Mouse (Mus musculus) left cerebral cortex, adult 11 months (tissue): ENCODE results near the gene H1foo.

Experiments
- DNase-seq: peaks from one replicate; pipeline ENCODE4 v3.0.0; 2022; ENCODE audit warnings: low spot score

Gene H1foo

DNA sequence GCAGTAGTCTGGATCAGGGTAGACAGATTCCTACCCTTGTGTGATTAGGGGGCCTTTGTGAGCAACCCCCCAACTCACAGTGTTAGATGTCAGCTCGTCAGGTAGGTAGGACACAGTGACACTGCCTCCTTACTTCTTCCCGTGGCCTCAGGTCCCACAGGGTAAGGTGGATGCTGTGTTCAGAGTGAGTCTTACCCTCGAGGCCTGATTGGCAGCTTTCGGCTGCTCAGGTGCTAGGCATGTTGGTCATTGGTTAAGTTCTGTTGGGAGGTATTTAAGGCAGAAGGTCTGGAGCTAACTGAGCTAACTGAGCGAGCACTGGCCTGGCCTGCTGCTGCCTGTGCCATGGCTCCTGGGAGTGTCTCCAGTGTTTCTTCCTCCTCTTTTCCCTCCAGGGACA lies at the start of gene H1foo:
H1foo (plus strand) TSS at position 301 of the 400 bp plus-strand sequence.
- DNase-seq, result no peak

DNA sequence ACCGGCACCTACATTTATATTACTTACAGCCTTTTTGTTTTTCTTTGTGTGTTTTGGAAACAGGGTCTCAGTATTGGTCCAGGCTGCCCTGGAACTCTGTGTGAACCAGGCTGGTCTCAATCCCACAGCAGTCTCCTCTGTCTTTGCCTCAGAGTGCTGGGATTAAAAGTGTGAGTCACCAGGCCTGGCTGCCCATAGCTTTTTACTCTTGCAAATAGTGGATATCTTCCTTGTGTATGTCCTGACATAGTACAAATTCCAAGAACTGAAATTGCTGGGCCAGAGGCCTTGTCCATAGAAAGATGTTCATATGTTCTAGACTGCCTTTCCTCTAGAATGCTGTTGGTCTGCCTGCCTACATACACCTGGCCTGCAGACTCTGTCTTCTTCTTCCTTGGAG lies 48.4 kb upstream of the H1foo start:
- DNase-seq, result no peak

DNA sequence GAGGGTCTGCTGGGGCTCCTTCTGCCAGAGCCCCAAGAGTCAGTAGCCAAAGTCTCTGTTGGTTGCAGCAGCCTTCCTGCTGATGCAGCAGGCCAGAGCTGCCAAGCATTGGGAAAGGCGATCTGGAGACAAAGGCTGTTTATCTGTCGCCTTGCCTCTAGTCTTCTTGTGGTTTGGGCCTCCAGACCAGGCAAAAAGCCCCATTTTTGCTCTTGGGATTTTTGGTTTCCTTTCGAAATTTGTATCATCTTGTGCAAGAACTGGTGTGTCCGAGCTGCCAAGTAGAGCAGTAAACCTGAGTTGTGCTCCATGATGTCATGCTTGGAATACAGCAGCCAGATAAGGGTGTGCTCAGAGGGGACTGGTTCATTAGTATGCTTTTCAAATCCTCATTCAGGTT lies 47.6 kb upstream of the H1foo start:
- no peak for DNase-seq

DNA sequence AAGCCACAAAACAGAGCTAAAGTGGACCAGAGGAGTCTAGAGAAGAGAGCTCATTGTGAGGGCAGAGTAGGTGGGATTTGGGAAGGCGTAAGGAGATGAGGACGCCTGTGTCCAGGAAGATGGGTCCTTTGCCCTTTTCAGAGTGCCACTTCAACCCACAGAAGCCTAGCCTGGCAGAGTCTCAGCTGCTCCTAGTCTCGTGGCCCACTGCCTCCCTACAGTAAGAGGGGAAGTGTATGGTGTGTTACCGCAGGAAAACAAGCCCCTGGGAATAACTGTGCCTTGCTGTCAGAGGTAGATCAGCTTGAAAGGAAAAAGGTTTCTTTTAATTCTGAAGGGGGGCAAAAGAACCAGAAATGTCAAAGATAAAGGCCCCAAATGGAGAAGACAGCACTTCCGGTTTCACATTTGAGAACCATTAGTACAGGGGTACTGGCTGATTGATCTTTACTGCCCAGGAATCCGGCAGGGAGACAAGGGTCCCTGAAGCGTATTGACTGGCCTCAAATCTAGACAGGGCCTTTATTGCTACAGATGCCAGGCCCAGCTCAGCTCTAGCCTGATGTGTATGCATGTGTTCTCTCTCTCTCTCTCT lies 46.7 kb upstream of the H1foo start:
- no peak for DNase-seq

- peak; percentile 74 for DNase-seq
These were observed 43.7 kb upstream of the H1foo start for GRCm38 (mm10) chr6:115901062-115901461.

DNA sequence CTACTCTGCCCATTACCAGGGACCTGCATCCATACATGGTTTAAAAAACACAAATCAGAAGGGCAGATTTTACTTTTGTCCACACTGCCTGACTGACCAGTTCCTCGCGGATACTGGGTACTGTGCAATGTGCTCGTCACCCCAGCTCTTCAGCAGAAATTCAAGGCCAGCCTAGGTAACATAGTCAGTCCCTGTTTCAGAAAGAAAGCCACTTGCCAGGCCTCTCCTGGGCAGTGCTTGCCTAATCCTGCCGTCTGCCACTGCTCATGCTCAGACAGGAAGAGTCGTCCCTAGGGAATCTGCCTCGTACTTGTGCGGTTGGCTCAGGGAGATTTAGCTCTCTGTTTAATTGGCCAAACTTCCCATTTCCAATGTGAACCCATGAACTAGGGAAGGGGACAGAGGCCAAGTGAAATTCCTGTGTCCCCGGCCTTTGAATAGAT lies 43.2 kb upstream of the H1foo start:
- DNase-seq, result no peak

DNA sequence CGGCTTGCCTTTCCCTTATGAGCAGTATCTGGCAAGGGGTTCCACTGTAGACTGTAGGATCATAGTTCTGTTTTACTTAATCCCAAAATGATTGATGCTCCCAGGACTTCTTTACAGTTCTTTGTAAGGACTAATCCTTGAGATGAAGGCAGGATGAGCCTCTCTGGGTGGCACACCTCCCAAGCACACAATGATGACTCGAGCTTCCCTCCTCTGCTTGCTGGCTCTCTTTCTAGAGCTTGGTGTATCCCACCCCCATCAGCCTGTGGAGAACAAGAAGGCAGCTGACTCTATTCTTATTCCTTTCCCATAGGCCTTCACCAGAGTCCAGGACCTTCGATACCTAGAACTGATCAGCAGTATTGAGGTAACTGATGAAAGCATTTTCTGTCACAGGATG lies 42.2 kb upstream of the H1foo start:
- DNase-seq, result no peak

DNA sequence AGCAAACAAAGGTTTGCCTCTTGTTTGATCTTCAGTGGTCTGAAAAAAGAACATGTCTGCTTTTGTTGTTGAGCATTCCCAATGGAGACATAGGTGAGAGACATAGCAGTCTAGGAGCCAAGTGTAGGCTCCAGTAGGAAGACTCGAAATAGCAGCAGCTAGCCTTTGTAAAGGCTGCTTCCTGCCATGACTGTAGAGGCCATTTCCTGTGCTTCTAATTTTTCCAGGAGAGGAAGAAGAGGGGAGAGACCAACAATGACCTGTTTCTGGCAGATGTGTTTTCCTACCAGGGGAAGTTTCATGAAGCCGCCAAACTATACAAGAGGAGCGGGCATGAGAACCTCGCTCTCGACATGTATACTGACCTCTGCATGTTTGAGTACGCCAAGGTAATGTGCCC lies 39.2 kb upstream of the H1foo start:
- DNase-seq, result no peak

- DNase-seq, result no peak
These were observed 38.3 kb upstream of the H1foo start for GRCm38 (mm10) chr6:115906455-115906854.

GRCm38 (mm10) chr6:115906871-115907270 lies 37.9 kb upstream of the H1foo start:
- DNase-seq, result no peak

GRCm38 (mm10) chr6:115908421-115908982 lies 36.2 kb upstream of the H1foo start:
- no peak for DNase-seq

DNA sequence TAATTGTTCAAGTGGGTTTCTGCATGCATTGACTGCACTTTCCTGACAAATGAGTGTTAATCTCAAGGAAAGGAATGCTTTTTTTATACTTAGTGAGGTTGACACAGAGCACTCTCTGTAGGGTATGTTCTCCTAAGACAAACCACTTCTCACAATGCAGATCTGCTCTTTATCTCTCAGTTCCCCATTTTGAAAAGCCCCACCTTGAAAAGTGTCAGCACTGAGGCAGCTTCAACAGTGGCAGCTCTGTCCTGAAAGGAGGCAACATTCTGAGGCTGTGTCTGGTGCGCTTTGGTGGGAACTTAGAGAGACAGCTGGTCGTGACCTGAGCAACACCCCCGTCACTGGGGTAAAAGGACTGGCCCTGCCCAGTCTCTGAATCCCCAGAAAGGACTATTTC lies 35.7 kb upstream of the H1foo start:
- DNase-seq, result no peak

DNA sequence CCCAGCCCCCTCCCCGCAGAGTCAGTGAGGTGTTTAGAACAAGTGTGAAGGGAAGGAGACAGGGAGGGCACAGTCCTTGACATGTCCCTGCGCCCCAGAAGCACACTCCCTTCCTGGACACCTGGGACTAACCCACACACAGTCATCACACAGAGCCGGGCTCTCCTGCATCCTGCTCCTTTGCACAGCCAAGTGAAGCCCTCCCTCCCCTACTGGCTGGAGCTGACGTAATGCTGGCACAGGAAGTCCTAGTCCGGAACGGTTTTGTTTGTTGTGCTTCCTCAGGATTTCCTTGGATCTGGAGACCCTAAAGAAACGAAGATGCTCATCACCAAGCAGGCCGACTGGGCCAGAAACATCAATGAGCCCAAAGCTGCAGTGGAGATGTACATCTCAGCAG lies 34.8 kb upstream of the H1foo start:
- DNase-seq, result no peak

DNA sequence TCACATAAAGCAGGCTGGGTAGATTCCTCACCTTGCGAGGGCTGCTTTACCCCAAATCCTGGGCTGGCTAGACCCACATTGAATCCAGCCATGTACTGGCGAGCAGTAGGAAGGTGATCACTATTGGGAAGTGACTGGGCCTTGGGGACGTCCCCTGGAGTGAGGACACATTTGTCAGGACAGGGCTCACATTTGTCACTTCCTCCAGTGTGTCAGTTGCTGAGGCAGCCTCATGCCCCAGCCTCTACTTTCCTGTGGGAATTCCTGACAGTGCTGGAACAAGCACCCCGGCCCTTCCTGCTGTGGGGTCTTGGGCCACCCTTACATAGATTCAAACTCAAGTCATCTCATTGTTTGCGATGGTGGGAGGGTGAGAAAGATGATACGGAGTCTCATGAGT lies 33.0 kb upstream of the H1foo start:
- DNase-seq, result no peak

DNA sequence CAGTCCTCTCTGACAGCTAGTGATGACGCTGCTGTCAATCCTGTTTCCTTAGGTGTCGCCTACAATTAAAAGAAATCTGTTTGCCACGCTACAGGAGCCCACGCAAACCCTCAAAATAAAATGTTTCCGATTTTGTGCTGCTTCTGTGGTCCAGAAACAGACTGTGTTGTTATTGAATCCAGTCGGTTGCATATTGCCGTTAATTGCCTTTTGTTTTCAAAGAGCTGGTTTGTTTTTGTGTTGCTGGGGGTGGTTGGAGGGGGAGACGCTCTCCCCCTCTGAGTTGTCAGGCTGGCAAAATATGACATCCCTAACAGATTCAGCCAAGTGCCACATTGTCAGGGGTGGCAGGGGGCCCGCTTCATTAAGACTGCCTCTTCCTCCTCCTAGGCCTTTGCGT lies 31.3 kb upstream of the H1foo start:
- no peak for DNase-seq

DNA sequence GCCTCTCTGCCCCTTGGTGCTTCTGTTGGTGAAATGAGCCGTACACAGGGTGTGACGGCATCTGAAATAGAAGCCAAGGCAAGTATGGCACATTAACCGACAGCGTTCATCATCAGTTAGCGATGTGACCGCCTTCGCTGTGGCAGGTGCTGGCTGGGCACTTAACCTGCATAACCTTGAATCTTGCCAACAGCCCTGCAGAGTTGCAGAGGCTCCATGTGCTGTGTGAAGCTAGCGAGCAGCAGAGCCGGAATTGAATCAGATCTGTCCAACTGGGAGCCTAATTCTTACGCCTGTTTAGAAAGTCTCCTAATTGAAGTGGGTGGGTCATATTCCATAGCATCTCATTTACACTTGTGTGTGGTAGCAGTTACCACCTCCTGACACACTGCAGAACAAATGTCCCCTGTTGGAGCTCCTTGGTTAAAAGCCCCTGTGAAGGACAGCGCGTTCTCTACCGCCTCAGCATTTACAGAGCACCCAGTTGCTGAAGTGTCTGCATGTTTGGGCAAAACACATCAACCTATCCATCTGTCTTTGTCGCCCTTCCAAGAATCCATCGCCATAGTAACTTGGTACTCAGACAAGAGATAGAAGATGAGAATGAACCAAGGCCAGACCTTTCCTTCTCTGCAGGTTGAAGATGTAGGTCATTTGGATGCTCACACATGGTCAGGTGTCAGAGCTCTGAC lies 30.1 kb upstream of the H1foo start:
- DNase-seq, result peak; percentile 65

GRCm38 (mm10) chr6:115915601-115916445 lies 28.9 kb upstream of the H1foo start:
- DNase-seq, result peak; percentile 68

DNA sequence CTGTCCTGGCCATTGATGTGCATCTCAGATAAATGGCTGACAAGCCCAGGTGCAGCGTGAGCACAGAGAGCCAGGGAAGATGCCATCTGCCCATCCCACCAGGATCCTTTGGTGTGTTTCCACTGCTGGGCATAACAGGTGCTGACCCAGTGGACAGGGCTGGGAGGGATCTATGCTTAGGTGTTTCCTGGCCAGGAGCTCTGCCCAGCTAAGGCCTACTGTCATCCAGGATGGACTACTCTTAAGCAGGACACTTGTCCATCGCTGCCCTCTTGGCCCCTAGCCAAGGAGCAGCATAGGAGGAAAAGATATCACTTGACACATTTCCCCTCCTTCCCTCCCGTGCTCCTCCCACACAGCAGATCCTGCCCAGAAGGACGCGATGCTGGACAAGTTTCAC lies 28.1 kb upstream of the H1foo start:
- no peak for DNase-seq

DNA sequence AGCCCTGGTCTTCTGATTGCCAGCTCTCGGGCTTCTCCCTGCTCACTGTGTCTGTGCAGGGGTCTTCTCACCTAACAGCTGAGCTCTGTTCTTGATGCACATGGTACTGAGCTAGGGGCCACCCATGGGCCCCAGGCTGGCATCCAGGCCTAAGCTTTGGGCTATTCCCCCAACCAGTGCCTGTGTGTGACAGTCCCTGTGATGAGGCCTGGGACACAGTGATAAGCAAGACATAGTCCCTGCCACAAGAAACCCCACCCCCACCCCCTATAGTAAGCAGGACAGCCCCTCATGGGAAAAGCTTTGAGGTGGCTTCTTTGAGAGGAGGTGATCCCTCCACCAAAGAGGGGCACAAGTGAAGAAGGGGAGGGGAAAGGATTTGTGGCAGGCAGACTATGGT lies 26.1 kb upstream of the H1foo start:
- DNase-seq, result no peak

DNA sequence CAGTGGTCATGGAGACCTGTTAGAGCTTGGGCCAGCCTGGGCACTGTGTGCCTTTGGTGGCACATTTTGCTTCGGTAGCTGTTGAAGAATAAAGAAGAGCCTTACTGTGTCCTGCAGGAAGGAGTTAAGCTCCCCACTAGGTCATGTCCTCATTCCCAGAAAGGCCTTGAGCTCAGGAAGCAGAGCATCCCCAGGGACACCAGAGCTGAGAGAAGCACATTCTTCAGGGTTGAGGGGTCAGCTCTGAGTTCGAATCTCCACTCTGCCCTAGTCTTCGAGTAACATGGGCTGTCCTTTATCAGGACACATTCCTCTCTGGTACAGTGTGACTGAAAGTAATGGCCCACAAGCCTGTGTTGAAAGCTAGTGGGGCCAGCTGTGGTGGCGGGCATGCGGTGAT lies 24.9 kb upstream of the H1foo start:
- no peak for DNase-seq

DNA sequence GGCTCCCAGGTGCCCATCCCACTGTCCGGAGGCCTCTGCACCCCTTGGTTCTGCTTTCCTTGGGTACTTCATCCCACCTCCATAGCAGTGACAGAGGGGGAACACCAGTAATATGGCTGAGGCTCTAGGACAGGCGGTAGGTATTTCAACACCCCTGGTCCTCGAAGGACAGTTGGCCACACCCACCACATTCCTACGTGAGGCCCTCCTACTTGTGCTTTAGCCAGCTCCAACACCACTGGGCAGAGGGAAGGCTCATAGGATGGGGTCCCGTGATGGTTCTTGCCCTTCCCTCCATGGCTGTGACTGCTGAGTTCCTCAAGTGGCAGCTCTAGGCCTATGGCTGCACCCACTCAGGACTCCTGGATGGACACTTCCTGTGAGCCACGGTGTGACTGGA lies 19.9 kb upstream of the H1foo start:
- no peak for DNase-seq

DNA sequence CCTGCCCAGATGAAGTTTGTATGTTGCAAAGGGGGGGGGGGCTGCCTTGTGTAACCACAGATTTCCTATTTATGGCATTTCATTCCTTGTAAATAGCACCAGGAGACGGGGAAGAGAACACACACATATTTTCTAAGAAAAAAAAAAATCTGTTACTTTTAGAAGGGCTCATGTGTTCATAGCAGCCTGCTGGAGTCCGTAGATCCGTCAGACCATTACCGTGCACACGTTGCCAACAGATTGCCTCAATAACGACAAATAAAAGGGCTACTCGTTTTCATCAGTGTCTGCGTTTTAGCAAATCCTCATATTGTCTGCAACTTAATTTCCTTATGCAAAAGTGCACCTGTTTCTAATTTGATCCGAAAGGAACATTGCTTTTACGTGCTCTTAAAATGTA lies 18.3 kb upstream of the H1foo start:
- DNase-seq, result no peak
